Mouse (Mus musculus) intestine, postnatal 0 days (tissue): ENCODE results near the gene Hint1. TPM values are rescaled to one million over a fixed set of nuclear protein-coding genes. Genes with fewer than 3 reads are reported as not detected.
"Not testable (repeated sequence)": the region's sequence is repeated elsewhere in the genome, so short reads cannot be mapped to it uniquely, and the experiment has no call there.

ENCODE experiments used
- ATAC-seq: fragments of 200-750 bp; cut with Nextera tagmentation; 2 replicates; pipeline ENCODE4 v1.8.0; 2017; ENCODE audit warnings: mild to moderate bottlenecking, moderate TSS enrichment, moderate library complexity
- H3K27ac ChIP-seq: fragments of 300-500 bp; sonication (generic); 2 replicates; pipeline ENCODE4 v1.5.1; 2014; ENCODE audit warnings: mild to moderate bottlenecking, low read depth, low read length, moderate library complexity
- H3K27me3 ChIP-seq: fragments of 300-500 bp; sonication (generic); replicated peaks from 2 replicates; pipeline ENCODE4 v1.6.1; 2014; ENCODE audit warnings: low read length, mixed read lengths; ENCODE audit not compliant: control insufficient read depth, insufficient read depth
- H3K36me3 ChIP-seq: fragments of 300-500 bp; sonication (generic); 2 replicates; pipeline ENCODE4 v1.6.1; 2014; ENCODE audit warnings: mild to moderate bottlenecking, moderate library complexity; ENCODE audit not compliant: control insufficient read depth, insufficient read depth
- H3K4me1 ChIP-seq: fragments of 300-500 bp; sonication (generic); replicated peaks from 2 replicates; pipeline ENCODE4 v1.6.1; 2014; ENCODE audit warnings: antibody characterized with exemption, low read length, mixed read lengths; ENCODE audit not compliant: control insufficient read depth, insufficient read depth
- H3K4me2 ChIP-seq: fragments of 300-500 bp; sonication (generic); replicated peaks from 2 replicates; pipeline ENCODE4 v1.6.1; 2014; ENCODE audit warnings: low read depth, mild to moderate bottlenecking, moderate library complexity
- H3K4me3 ChIP-seq: fragments of 300-500 bp; sonication (generic); 2 replicates; pipeline ENCODE4 v1.5.1; 2014; ENCODE audit warnings: low read depth, low read length
- H3K9ac ChIP-seq: fragments of 300-500 bp; sonication (generic); 2 replicates; pipeline ENCODE4 v1.6.1; 2014; ENCODE audit warnings: mild to moderate bottlenecking, low read depth, low read length
- H3K9me3 ChIP-seq: fragments of 300-500 bp; sonication (generic); 2 replicates; pipeline ENCODE4 v1.6.1; 2016; ENCODE audit warnings: mixed run types; ENCODE audit not compliant: control insufficient read depth
- CTCF ChIP-seq: sonication (generic); IDR thresholded peaks from 2 replicates; pipeline ENCODE4 v1.5.1; 2016; ENCODE audit warnings: low read depth, mild to moderate bottlenecking, control low read depth, antibody characterized with exemption, moderate library complexity
- WGBS: fragments of 180-500 bp; shearing (Covaris S2); extraction: QIAGEN DNeasy Blood & Tissue Kit; methylation state at CpG from one replicate; pipeline ENCODE4 v1.1.7; 2014; 5-methylcytosine and 5-hydroxymethylcytosine counted together
- polyA plus RNA-seq: library from polyadenylated mRNA; unstranded; fragments of >200 nt; fragmentation: Nextera tagmentation; extraction: Ambion mirVana; gene quantifications from 2 replicates; pipeline ENCODE4 v1.2.1, GENCODE M21; 2015

The Hint1 gene
- polyA plus RNA-seq, 1 experiment from 2014 or later = 1,016 TPM

GRCm38 (mm10) chr11:54845470-54846442, 20.4 kb upstream of the Hint1 start:
- H3K36me3 ChIP-seq = no peaks in the 10 kb centered on the region
- no peak for TF ChIP-seq CTCF
- H3K4me2 ChIP-seq = no peak overlapping the region
- no peak overlapping the region for H3K9ac ChIP-seq
- WGBS = 54% methylated on average over 8 of the region's 8 CpGs
- H3K4me1 ChIP-seq = no peaks in the 10 kb centered on the region
- H3K4me3 ChIP-seq = no peak overlapping the region
- H3K27me3 ChIP-seq = no peaks in the 10 kb centered on the region
- H3K27ac ChIP-seq = no peak overlapping the region
- no peak for ATAC-seq
- no peaks in the 10 kb centered on the region for H3K9me3 ChIP-seq

GRCm38 (mm10) chr11:54849961-54850758, 16.0 kb upstream of the Hint1 start:
- WGBS = 73% methylated on average over 10 of the region's 10 CpGs
- TF ChIP-seq CTCF = no peak
- Histone ChIP-seq H3K4me3 (no peak overlapping the region), H3K9me3 (no peaks in the 10 kb centered on the region), H3K27ac (no peak overlapping the region), H3K36me3 (no peaks in the 10 kb centered on the region), H3K4me2 (no peak overlapping the region), H3K4me1 (no peaks in the 10 kb centered on the region), H3K27me3 (no peaks in the 10 kb centered on the region), H3K9ac (no peak overlapping the region)
- no peak for ATAC-seq

DNA sequence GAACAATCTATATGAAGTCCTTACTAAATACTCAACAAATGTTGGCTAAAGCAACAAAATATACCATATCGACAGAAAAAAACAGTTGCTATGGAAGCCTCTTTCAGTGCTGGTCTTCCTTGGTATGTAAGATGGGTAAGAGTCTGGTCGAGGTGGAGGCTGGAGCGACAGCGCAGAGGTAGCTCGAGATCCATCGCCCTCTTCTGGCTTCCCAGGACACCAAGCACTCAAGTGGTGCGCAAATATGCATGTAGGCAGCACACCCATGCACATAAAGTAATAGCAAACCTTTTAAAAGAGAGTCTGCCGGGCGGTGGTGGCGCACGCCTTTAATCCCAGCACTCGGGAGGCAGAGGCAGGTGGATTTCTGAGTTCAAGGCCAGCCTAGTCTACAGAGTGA, 14.5 kb upstream of the Hint1 start:
- Histone ChIP-seq H3K4me2 (no peak overlapping the region), H3K36me3 (no peaks in the 10 kb centered on the region), H3K27ac (no peak overlapping the region), H3K4me1 (no peaks in the 10 kb centered on the region), H3K4me3 (no peak overlapping the region), H3K27me3 (no peaks in the 10 kb centered on the region), H3K9ac (no peak overlapping the region), H3K9me3 (no peaks in the 10 kb centered on the region)
- 96% methylated on average over 12 of the region's 12 CpGs for WGBS
- TF ChIP-seq CTCF = no peak
- ATAC-seq = no peak

DNA sequence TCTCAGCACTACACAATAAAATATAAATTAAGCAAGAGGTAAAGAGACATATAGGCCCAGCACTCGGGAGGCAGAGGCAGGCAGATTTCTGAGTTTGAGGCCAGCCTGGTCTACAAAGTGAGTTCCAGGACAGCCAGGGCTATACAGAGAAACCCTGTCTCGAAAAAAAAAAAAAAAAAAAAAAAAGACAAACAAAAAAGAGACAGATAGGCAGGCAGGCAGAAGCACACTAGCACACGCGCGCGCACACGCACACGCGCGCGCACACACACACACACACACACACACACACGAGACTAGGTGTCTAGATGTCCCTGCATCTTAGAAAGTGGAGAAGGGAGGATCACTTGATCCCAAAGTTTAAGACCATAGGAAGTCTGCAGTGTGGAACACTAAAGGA, 7.3 kb upstream of the Hint1 start:
- 94% methylated on average over 11 of the region's 12 CpGs for WGBS
- not testable (repeated sequence) for H3K4me3 ChIP-seq, ATAC-seq, H3K4me1 ChIP-seq, H3K9me3 ChIP-seq, H3K27ac ChIP-seq, H3K36me3 ChIP-seq, H3K9ac ChIP-seq, H3K27me3 ChIP-seq, H3K4me2 ChIP-seq

DNA sequence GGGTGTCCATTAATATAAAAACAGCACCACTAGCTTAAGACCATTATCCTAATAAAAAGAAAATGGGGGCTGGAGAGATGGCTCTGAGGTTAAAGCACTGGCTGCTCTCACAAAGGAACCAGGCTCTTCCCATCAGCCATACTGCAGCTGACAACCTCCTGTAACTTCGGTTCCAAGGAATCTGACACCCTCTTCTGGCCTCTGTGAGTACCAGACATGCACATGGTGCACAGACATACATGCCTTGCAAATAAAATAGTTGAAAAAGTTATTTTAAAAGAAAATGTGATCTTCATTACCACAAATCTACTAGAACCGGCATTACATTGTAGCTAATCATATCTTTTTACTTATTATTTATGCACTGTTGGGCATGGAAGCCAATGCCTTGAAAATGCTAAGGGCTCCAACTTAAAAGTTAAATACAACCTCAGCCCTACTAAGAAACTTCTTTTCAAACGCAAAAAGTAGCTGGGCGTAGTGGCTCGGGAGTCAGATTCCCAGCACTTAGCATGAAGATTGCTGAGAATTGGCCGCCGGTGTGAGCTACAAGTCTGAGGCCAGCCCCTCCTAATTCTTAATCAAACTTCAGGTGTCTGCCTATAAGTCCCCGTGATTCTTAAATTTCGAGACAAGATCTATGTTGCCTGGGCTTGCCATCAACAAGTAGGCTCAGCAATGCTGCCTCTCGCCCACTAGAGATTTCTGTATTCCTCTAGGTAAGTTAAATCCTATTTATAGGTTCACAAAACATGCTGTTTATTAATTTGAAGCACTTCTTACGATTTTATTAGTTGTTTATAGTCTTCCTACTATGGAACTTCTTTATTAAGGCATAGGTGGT, 6.6 kb upstream of the Hint1 start:
- TF ChIP-seq CTCF = peak; percentile 77
- H3K4me2 ChIP-seq = peak overlapping the region; percentile 93
- no peaks in the 10 kb centered on the region for H3K36me3 ChIP-seq
- H3K4me3 ChIP-seq = peak overlapping the region; percentile 56
- H3K27ac ChIP-seq = peak overlapping the region; percentile 55; the same call in 1 of the 2 replicates
- H3K9me3 ChIP-seq = no peaks in the 10 kb centered on the region
- peak overlapping the region; percentile 56 for H3K9ac ChIP-seq
- H3K27me3 ChIP-seq = no peaks in the 10 kb centered on the region
- H3K4me1 ChIP-seq = 0 out of 2 replicates have a peak, but pooled peaks cover 5% of the 10 kb centered on the region
- WGBS = 19% methylated on average over 11 of the region's 11 CpGs
- no peak for ATAC-seq
